Mouse (Mus musculus) liver, adult 2 months (tissue): ENCODE measurements around the gene Tut1. TPM values are rescaled to one million over a fixed set of nuclear protein-coding genes. Genes with fewer than 3 reads are reported as not detected.

Source experiments
- DNase-seq: peaks from one replicate; pipeline ENCODE4 v3.0.0-alpha.2; 2011; ENCODE audit warnings: low read depth, low spot score; ENCODE audit errors: extremely low read depth
- H3K27ac ChIP-seq: fragments of 200-500 bp; replicated peaks from 2 replicates; pipeline ENCODE4 v1.5.1; 2012; ENCODE audit warnings: low read depth, mild to moderate bottlenecking, control low read depth, inconsistent platforms, low read length; ENCODE audit not compliant: insufficient read depth
- H3K27me3 ChIP-seq: fragments of 200-500 bp; 2 replicates; pipeline ENCODE4 v1.6.1; 2012; ENCODE audit warnings: mild to moderate bottlenecking, moderate library complexity, low read length, inconsistent platforms; ENCODE audit not compliant: control insufficient read depth, insufficient read depth
- H3K36me3 ChIP-seq: fragments of 200-500 bp; 2 replicates; pipeline ENCODE4 v1.6.1; 2012; ENCODE audit warnings: low read length, inconsistent platforms; ENCODE audit not compliant: control insufficient read depth, insufficient read depth
- H3K4me1 ChIP-seq: fragments of 200-500 bp; 2 replicates; pipeline ENCODE4 v1.6.1; 2011; ENCODE audit warnings: low read length; ENCODE audit not compliant: control insufficient read depth, insufficient read depth
- H3K4me3 ChIP-seq: fragments of 200-500 bp; 2 replicates; pipeline ENCODE4 v1.5.1; 2011; ENCODE audit warnings: low read depth, mild to moderate bottlenecking, control low read depth, low read length, moderate library complexity; ENCODE audit not compliant: insufficient read depth
- H3K79me2 ChIP-seq: fragments of 200-500 bp; 2 replicates; pipeline ENCODE4 v1.6.1; 2012; ENCODE audit warnings: inconsistent platforms, mild to moderate bottlenecking, low read length, moderate library complexity; ENCODE audit not compliant: control insufficient read depth, insufficient read depth
- H3K9ac ChIP-seq: fragments of 200-500 bp; 2 replicates; pipeline ENCODE4 v1.6.1; 2012; ENCODE audit warnings: low read depth, mild to moderate bottlenecking, control low read depth, inconsistent platforms, low read length
- CTCF ChIP-seq: fragments of 200-500 bp; IDR thresholded peaks from 2 replicates; pipeline ENCODE4 v1.5.1; 2011; ENCODE audit warnings: low read depth, low read length, control low read depth
- POLR2A ChIP-seq: fragments of 200-500 bp; IDR thresholded peaks from 2 replicates; pipeline ENCODE4 v1.6.1; 2011; ENCODE audit warnings: low read length, control low read depth; ENCODE audit not compliant: insufficient read depth; ENCODE audit errors: extremely low read depth
- WGBS: fragments of 180-500 bp; shearing (Covaris S2); methylation state at CpG from one replicate; pipeline ENCODE4 v1.1.7; 2018; 5-methylcytosine and 5-hydroxymethylcytosine counted together
- polyA plus RNA-seq: library from polyadenylated mRNA; depleted of rRNA; stranded (reverse); fragments of >200 nt; gene quantifications from 2 replicates; pipeline ENCODE4 v1.2.3, GENCODE M21; 2012
- total RNA-seq: library from RNA; depleted of rRNA; stranded (reverse); fragments of >200 nt; gene quantifications from 2 replicates; pipeline ENCODE4 v1.2.3, GENCODE M21; 2014

Gene Tut1
- total and polyA plus RNA-seq, 2 experiments: 6.2 to 14.6 TPM

DNA sequence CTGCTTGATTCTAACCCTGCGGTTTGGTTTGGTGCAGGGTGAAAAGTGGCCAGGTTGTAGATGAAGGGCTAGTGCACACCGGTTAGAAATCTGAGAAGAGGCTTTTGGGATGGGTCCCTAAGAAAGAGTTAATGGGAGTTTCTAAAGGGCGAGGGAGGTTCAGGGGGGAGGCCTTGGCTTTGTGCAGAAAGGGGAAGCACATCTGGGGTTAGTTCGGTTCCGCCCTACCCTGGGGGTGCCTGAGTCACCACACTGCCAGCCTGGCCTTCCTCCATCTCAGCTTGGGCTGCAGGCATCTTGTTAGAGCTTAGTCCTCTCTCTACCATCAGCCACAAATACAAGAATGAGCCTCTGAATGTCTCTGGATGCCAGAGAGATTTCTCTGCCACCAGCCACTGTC is 27.1 kb downstream of the Tut1 start:
- Histone ChIP-seq H3K79me2 (no peaks in the 10 kb centered on the region), H3K4me3 (no peak overlapping the region), H3K9ac (no peak overlapping the region), H3K27me3 (no peaks in the 10 kb centered on the region), H3K4me1 (no peaks in the 10 kb centered on the region; the same call in 1 of the 2 replicates), H3K36me3 (peaks cover 25% of the 10 kb centered on the region), H3K27ac (no peak overlapping the region)
- WGBS: 83% methylated on average over 5 of the region's 5 CpGs
- TF ChIP-seq CTCF (no peak), POLR2A (no peak)
- no peak for DNase-seq

DNA sequence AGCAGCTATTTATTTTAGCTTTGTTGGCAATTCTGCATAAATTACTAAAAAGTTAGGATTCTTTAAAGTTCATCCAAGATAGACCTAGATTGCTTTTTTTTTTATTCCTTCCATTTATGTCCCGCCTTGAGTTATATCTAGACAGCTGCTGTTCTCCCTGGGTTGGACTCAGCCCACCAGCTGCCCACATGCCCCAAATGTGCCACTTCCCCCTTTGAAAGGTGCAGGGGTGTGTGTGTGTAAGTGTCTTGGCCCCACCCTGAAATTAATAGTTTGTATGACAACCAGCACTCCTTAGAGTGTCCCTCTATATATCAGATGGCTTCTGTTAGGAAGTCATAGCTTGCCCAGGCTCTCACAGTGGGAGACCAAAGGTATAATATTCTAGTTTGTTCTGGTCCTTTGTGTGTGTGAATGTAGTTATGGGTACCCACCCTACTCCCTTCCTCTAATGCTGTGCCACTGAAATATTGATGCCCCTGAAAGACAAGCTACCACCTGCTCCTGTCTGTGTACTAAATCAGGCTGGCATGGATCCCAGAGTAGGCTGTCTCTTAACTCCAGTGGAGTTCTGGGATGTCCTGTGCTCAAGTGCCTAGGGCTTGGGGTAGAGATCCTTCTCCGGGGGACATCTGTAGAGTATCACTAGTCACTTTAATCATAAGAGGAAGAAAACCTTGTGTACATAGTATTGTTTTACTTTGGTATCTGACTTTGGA is 28.0 kb downstream of the Tut1 start:
- H3K79me2 ChIP-seq: no peaks in the 10 kb centered on the region
- 64% methylated on average over 2 of the region's 2 CpGs for WGBS
- no peak overlapping the region for H3K4me3 ChIP-seq
- TF ChIP-seq POLR2A: no peak
- no peak for TF ChIP-seq CTCF
- H3K27me3 ChIP-seq: no peaks in the 10 kb centered on the region
- no peak overlapping the region for H3K27ac ChIP-seq
- H3K9ac ChIP-seq: no peak overlapping the region
- DNase-seq: no peak
- H3K4me1 ChIP-seq: no peaks in the 10 kb centered on the region; the same call in 1 of the 2 replicates
- H3K36me3 ChIP-seq: peaks cover 22% of the 10 kb centered on the region

DNA sequence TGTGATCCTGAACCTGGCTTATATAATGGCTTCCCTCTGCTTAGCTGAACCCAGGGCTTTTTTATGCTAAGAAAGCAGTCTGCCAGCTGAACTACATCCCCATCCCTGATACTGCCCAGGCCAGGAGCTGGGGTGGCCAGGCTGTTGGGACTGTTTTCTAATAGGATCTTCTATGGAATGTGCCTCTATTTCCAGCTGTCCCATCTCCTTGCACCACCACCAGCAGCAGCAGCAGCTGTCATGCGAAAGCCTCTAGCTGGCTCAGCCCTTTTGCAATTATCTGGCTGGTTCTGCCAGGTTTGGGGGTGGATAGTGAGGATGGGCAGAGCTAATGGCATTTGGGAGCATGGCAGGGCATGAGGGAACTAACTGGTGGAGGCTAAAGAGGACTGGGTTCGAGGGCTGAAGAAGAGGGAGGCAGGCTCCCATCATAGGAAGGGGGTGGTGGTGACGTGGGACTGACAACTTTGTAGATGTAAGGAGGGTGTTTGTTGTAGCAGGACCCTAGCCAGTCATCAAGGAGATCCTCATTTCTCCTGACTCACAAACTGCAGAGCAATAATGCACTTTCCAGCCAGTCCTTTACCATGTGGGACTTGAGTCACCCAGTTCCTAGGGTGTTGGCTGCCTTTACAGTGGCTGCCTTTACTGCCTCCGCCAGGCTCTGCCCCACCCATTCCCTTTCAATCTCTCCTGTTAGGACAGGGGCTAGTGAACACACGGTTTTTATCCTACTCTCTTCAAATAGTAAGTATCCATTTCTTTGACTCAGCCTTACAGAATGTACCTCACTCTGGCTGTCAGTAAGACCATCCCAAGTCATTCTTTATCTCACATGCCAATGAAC is 28.9 kb downstream of the Tut1 start:
- Histone ChIP-seq H3K27me3 (no peaks in the 10 kb centered on the region), H3K4me1 (no peaks in the 10 kb centered on the region; the same call in 1 of the 2 replicates), H3K9ac (no peak overlapping the region), H3K36me3 (peaks cover 15% of the 10 kb centered on the region), H3K27ac (no peak overlapping the region), H3K4me3 (no peak overlapping the region), H3K79me2 (no peaks in the 10 kb centered on the region)
- WGBS: 80% methylated on average over 5 of the region's 5 CpGs
- TF ChIP-seq POLR2A (no peak), CTCF (no peak)
- no peak for DNase-seq

DNA sequence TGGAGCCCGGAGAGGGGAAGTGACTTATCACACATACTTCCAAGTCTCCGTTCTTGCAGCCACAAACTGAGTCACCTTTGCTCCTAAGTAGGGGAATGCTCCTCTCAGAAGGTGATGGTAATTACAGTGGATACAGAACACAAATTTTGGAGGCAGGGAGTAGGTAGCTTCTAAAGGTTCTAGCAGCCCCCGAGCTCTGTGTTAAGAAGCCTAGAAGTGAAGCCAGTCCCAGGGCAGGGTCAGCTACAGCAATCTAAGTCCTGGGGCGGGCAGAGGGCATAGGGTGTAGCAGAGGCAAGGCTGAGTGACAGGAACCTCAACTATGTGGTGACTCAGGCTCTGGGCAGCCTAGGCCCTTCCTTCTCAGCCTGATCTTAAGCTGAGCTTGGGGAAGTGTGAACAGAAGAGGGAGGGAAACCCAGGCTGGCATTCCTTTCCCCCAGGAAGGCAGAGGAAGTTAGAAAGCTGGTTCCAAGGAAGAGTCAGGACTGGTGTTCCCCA is 29.6 kb downstream of the Tut1 start:
- Histone ChIP-seq H3K4me1 (no peaks in the 10 kb centered on the region; the same call in 1 of the 2 replicates), H3K79me2 (no peaks in the 10 kb centered on the region), H3K9ac (no peak overlapping the region), H3K27ac (no peak overlapping the region), H3K36me3 (peaks cover 10% of the 10 kb centered on the region), H3K27me3 (no peaks in the 10 kb centered on the region), H3K4me3 (no peak overlapping the region)
- WGBS: 58% methylated on average over 4 of the region's 4 CpGs
- TF ChIP-seq CTCF (no peak), POLR2A (no peak)
- no peak for DNase-seq

DNA sequence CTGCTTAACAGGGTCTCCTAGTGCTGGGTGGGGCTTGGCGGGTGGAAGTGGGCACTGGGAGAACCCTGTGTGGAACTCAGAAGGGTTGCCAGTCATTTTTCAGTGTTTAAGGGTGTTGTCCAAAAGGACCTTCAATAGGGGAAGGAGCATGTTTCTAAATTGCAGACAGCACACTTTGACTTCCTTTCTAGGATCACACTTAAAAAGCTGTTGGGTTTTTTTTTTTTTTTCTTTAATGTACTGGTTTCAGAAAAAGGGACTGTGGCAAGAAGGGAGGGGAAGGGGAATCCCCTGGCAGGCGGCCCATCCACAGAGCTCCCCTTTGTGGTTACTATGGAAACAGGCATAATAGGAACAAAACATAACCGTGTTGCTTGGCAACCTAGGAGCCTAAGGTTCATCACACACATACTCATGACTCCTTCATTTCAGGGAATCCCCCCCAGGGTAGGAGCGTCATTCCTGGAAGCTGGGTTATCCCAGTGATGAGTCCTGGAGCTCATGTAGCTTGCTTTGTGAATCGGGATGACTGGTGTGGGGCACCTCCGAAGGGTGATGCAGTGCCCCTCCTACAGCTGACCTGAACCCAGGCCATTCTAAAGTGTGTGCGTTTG is 30.7 kb downstream of the Tut1 start:
- DNase-seq: no peak
- TF ChIP-seq POLR2A (no peak), CTCF (no peak)
- no peak overlapping the region for H3K9ac ChIP-seq
- H3K27ac ChIP-seq: no peak overlapping the region
- no peaks in the 10 kb centered on the region for H3K27me3 ChIP-seq
- no peak overlapping the region for H3K4me3 ChIP-seq
- H3K36me3 ChIP-seq: peaks cover 1% of the 10 kb centered on the region
- 53% methylated on average over 7 of the region's 7 CpGs for WGBS
- H3K4me1 ChIP-seq: peaks cover 3% of the 10 kb centered on the region; the same call in 1 of the 2 replicates
- H3K79me2 ChIP-seq: no peaks in the 10 kb centered on the region
